Mouse (Mus musculus) heart, postnatal 0 days (tissue): ENCODE measurements around the gene Srsf2.

ENCODE experiments used
- CTCF ChIP-seq: IDR thresholded peaks from 2 replicates; pipeline ENCODE4 v1.5.1; 2016; ENCODE audit warnings: antibody characterized with exemption, control low read depth, low read depth
- EP300 ChIP-seq: IDR thresholded peaks from 2 replicates; pipeline ENCODE4 v1.6.1; 2016; ENCODE audit warnings: antibody characterized with exemption, low read depth

- TF ChIP-seq CTCF = no peak
- no peak for TF ChIP-seq EP300
These were observed 41.7 kb downstream of the Srsf2 start for GRCm38 (mm10) chr11:116810983-116811901.
